Mouse (Mus musculus) embryo, embryonic 11.5 days (tissue): Measurements from ENCODE around the gene Tex44.

Experiments used
- DNase-seq: peaks from one replicate; pipeline ENCODE4 v3.0.0-alpha.2; 2012; ENCODE audit warnings: low read depth, low spot score

Gene Tex44

DNA sequence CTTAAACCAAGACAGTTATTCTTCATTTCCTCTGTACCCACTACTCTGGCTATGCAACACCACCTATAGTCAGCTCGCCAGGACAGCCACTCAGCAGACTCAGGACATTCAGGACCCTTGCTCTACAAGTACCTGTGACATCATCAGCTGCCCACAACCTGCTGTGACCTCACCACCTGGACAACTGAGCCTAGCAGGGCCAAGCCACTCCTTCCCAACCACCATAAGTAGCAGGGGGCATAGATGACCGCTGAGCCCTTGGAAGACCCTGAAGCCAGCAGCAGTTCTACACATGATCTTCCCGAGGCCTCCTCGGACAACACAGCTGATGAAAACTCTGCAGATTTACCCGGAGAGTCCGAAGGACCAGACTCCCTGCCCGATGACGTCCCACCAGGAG is at the start of gene Tex44, which contains the start of gene Nmur1:
Gene Tex44 (plus strand): TSS at position 202 of the 400 bp plus-strand sequence.
Gene Nmur1 (minus strand): TSS at position 101 of the 400 bp plus-strand sequence.
- DNase-seq = no peak

DNA sequence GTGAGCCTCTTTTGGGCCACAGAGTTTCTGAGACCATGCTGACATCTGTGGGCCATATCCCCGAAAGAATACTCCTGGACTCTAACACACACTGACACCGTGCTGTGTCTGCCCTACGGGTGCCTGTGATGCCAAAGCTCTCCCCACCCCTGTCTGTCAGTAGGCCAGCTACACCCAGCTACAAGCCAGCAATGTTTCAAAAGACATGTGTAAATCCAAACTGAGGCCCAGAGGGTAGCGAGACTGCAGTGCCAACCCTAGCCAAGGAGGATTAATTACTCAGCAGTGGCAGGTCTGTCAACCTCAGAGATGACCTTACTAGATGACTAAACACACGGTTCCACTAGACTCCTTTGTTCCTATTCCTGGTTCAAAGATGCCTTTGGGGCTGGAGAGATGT is 49.8 kb upstream of the Tex44 start:
- DNase-seq = no peak

- no peak for DNase-seq
Measured at GRCm38 (mm10) chr1:86378662-86379061, 47.5 kb upstream of the Tex44 start.

DNA sequence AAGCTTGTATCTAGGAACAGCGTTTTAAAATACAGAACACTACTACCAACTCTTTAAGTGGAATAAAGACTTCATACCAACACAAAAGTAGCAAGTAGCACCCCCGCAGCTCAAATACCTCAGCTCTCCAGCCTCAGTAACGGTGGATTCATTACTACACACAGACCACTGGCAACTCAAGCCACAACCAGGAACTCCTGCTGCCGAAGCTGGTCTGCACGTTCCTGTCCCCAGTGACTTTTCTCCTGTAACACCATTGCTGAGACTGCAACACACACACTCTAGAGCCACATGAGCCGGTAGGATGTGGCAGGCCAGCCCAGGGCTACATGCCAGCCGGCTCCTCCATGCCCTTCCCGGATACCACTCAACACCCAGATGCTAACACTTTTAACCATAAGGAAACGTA is 47.0 kb upstream of the Tex44 start:
- DNase-seq = no peak

DNA sequence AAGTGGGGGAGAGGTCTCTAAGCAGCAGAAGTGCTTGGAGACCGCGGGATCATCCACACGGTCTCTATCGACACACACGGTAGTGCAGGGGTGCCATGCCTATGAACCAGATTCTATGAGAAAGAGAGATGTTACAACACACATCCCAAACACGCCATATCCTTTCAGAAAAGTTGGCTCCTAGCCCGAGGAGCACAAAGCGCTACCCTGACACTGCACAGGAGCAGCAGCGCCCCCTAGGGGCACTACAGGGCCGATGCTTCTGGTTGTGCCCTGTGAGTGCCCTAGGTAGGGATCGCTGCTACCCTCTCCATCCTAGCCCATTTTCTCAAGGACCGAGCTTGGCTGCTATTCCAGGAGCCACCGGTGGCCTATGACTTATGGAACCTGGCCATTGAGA is 45.1 kb upstream of the Tex44 start:
- DNase-seq = no peak

DNA sequence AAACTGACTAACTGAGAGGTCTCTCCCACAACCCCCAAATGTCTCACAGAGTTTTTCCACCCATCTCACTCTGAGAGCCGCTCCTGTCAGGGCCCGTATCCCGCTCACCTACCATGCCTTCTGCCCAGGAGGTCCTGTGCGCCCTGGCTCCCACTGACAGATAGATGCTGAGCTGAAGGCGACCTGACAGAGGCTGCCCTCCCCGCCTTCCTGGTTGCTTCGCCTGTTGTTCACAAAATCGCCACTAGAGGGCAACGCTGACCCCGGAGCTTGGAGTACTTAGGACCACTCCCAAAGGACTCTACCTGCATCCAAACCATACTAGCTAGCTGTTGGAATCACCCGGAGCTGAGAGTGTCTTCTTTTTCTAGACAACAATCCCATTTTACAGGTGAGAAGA is 36.9 kb upstream of the Tex44 start:
- peak; percentile 59 for DNase-seq

DNA sequence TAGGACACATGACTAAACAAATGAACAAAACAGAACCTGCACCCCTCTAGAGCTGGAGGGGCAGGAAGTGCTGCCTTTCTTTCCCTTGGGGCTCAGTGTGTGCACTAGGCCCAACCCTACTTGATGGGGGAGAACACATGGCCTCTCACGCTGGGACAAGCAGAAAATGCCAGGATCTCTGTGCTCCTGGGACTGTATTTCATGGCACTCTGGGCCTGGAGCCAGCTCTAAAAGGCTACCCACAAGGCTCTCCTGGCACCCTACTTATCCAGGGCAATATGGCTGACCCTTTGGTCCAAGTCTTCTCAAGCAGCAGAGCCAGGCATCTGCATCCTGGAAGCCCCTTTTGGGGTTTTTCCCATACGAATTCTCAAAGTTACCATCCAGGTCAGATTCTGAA is 34.7 kb upstream of the Tex44 start:
- no peak for DNase-seq

DNA sequence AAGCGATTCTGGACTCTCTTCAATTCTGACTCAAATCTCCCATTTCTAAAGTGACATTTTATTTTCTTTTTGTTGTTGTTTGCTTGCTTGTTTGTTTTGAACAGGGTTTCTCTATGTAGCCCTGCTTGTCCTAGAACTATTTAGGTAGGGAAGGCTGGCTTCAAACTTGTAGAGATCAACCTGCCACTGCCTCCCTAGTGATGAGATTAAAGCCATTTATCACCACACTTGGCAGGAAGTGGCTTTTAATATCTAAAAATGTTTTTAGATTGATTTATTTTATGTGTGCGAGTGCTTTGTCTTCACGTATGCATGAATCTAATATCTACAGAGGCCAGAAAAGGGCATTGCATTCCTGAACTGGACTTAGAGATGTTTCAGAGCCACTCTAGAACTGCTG is 32.9 kb upstream of the Tex44 start:
- no peak for DNase-seq

DNA sequence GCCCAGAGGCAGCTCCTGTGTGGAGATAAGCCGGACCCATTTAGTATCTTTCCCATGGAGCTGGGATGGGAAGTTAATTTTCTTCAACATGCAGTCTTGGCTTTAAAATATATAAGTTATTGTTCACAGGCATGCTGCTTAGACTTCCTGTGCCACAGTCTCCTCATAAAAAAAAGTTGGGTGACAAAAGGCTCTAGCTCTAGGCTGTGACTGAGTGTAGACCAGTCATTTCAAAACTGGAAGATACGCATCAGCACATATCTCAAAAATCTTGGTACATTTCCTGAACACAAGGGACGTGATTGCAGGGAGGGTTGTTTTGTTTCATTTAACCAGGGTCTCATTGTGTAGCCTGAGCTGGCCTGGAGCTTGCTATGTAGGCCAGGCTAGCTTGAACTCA is 31.9 kb upstream of the Tex44 start:
- DNase-seq = no peak

DNA sequence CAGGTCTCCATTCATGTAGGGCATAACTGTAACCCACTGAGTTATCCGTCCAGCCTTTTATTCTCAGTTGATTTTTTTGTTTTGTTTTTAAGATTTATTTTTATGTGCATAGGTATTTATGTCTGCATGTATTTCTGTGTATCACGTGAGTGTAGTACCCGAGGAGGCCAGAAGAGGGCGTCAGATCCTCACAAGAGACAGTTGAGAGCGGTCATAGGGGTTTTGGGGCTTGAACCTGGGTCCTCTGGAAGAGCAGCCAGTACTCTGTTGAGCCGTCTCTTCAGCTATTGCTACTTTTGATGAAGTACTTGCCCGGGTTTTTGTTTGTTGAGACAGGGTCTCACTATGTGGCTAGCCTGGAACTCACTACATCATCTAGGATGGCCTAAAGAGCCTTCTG is 30.2 kb upstream of the Tex44 start:
- DNase-seq = no peak

- DNase-seq = no peak
Measured at GRCm38 (mm10) chr1:86397621-86398020, 28.5 kb upstream of the Tex44 start.

DNA sequence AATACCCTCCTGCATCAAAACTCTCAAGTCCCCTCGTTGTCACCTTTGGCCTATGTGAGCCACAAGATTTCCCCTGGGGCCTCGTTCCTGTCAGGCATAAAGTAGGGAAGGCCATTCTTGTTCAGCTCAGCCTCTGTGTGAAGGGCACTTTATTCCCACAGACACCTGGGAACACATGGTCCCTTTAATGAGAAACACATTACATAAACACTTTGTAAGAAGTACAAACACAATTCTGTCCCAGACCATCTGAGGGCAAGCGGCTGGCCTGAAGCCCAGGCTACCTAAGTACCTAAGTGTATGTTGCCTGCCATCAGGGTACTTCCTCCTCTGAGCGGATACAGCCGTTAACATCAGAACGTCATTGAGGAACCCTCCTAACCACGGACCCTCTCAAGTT is 27.9 kb upstream of the Tex44 start:
- DNase-seq = no peak

DNA sequence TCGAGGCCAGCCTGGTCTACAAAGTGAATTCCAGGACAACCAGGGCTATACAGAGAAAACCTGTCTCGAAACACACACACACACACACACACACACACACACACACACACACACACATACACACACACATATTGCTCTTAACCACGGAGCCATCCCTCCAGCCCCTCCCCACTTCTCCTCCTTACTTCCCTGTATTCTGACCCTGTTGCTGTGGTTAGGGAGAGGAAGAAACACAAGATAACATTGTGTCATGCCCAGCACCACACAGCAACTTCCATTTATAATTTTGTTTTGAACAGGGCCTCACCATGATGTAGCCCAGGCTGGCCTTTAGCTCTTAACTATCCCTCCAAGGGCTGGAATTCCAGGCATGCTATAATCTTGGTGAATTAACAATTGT is 26.8 kb upstream of the Tex44 start:
- no peak for DNase-seq

GRCm38 (mm10) chr1:86400096-86400754 is 25.9 kb upstream of the Tex44 start:
- DNase-seq = no peak

DNA sequence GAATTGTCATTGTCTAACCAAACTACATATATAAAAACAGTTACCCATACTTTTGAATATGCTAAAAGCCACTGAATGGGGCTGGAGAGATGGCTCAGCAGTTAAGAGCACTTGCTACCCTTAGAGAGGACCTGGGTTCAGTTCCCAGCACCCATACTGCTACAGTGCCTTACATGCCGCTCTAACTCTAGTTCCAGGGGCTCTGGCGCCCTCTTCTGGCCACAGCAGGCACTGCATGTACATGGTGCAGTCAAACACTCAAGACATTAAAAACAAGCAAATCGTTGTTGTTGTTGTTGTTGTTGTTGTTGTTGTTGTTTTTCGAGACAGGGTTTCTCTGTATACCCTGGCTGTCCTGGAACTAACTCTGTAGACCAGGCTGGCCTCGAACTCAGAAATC is 21.3 kb upstream of the Tex44 start:
- DNase-seq = no peak

- no peak for DNase-seq
Measured at GRCm38 (mm10) chr1:86406313-86406712, 19.8 kb upstream of the Tex44 start.

GRCm38 (mm10) chr1:86406914-86407313 is 19.2 kb upstream of the Tex44 start:
- DNase-seq = no peak

GRCm38 (mm10) chr1:86408515-86408914 is 17.6 kb upstream of the Tex44 start:
- DNase-seq = no peak

GRCm38 (mm10) chr1:86409476-86409875 is 16.7 kb upstream of the Tex44 start:
- no peak for DNase-seq

- no peak for DNase-seq
Measured at GRCm38 (mm10) chr1:86414715-86415114, 11.4 kb upstream of the Tex44 start.

- no peak for DNase-seq
Measured at GRCm38 (mm10) chr1:86415144-86415543, 11.0 kb upstream of the Tex44 start.

GRCm38 (mm10) chr1:86415612-86416184 is 10.4 kb upstream of the Tex44 start:
- no peak for DNase-seq

- DNase-seq = no peak
Measured at GRCm38 (mm10) chr1:86416321-86416720, 9.8 kb upstream of the Tex44 start.

- no peak for DNase-seq
Measured at GRCm38 (mm10) chr1:86421007-86421406, 5.1 kb upstream of the Tex44 start.
